Mouse (Mus musculus): ENCODE data around the gene Tmem251. TPM values are rescaled to one million over a fixed set of nuclear protein-coding genes. Genes with fewer than 3 reads are reported as not detected.

Gene Tmem251
- polyA plus RNA-seq, 1 experiment = 7.1 TPM

DNA sequence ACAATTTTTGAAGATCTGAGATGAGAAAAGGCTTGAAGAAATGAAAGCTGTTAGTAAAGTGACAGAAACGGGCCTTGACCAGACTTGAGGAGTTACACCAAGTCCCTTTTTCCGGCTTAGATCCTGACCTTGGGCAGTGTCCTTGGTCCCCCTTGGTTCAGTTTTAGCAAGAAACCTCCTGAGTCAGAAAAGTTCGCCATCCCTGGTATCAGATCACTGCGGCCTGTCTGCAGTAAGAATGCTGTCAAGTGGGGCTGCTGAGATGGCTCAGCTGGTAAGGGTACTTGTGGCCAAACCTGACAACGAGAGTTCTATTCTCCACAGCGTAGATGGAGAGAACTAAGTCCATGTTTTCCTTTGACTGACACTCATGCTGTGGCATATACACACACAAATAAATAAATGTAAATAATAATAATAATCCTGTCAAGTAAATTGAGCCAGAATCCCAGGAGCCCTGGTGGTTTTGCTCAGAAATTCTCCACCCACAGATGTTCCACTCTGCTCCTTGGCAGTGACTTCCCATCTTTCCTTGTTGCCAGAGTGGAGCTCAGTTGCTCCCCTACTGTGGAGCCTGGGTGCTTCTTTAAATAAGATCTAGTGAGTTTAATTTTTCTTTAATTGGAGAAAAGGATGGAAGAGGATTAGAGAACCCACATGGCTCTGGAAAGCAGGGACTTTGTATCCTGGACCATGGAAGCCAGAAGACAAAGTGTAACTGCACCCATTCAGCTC is 37.5 kb upstream of the Tmem251 start:
- no peak overlapping the region for H3K27ac ChIP-seq (ENCODE audit: control insufficient read depth, insufficient read depth, low read depth, low read length, poor library complexity)
- WGBS = 67% methylated on average over 6 of the region's 6 CpGs
- H3K4me3 ChIP-seq (replicated peaks; ENCODE audit: control insufficient read depth, low read depth, low read length) = no peak overlapping the region

DNA sequence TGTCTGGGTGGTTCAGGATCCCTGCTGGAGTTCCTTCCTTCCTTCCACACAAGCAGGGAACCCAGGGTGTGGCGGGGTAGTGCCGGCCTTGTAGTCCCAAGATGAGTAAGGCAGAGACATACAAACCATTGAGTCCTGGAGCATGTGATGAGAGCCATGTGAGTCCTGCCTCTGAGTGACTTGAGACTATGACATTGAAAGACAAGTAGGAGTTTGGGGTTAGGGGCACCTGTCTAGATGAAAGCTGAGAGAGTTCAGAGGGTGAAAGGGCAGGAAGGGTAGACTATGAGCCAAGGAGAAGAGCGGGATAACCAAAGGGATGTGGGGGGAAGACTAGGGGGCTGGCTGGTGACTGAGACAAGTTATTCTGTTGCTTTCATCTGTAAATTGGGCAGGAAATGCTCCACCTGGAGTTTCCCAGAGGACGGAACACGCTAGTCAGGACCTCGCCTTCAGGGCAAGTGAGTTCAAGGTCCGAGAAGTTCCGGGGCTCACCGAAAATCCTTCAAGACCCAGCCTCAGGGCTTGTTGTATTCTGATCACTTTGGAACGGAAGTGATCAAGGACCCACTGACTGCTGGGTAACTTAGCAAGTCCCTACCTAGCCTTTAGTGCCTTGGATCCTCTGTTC is 36.6 kb upstream of the Tmem251 start:
- no peak overlapping the region for H3K27ac ChIP-seq (ENCODE audit: control insufficient read depth, insufficient read depth, low read depth, low read length, poor library complexity)
- TF ChIP-seq POLR2A (IDR thresholded peaks at IDR 0.05; ENCODE audit: borderline replicate concordance, control insufficient read depth, low read depth, low read length) = no peak
- TF ChIP-seq CTCF (IDR thresholded peaks at IDR 0.05; ENCODE audit: control insufficient read depth, insufficient read depth, low read length) = no peak
- H3K4me3 ChIP-seq (replicated peaks; ENCODE audit: control insufficient read depth, low read depth, low read length) = no peak overlapping the region
- WGBS = 85% methylated on average over 10 of the region's 10 CpGs
- peaks cover 2% of the 10 kb centered on the region; the same call in 1 of the 2 replicates for H3K4me1 ChIP-seq (ENCODE audit: control insufficient read depth, insufficient read depth, low read length)

More for the DNA sequence above, 37.5 kb upstream of the Tmem251 start:
- H3K4me1 ChIP-seq (ENCODE audit: control insufficient read depth, insufficient read depth, low read length) = peaks cover 2% of the 10 kb centered on the region; the same call in 1 of the 2 replicates
- TF ChIP-seq CTCF (IDR thresholded peaks at IDR 0.05; ENCODE audit: control insufficient read depth, insufficient read depth, low read length) (no peak), POLR2A (IDR thresholded peaks at IDR 0.05; ENCODE audit: borderline replicate concordance, control insufficient read depth, low read depth, low read length) (no peak)

DNA sequence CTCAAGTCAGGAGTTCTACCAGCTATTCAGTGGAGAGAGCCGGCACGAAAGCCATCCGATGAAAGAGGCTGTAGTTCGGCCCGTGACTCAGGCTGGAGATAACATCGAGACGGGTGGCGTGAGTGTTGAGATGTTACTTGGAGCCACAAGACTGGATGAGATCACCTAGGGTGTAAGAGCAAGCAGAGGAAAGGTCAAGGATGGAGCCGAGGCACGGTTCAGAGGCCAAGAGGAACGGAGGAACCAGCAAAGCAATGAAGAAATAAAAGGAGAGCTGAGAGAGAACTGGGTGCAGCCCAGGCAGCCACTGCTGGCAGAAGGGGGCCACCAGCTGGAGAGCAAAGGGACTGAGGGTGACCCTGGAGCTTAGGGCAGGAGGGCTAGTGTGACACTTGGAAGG is 35.3 kb upstream of the Tmem251 start:
- Histone ChIP-seq H3K27ac (ENCODE audit: control insufficient read depth, insufficient read depth, low read depth, low read length, poor library complexity) (no peak overlapping the region), H3K4me1 (ENCODE audit: control insufficient read depth, insufficient read depth, low read length) (no peaks in the 10 kb centered on the region; the same call in 1 of the 2 replicates), H3K4me3 (replicated peaks; ENCODE audit: control insufficient read depth, low read depth, low read length) (no peak overlapping the region)
- TF ChIP-seq CTCF (IDR thresholded peaks at IDR 0.05; ENCODE audit: control insufficient read depth, insufficient read depth, low read length) (peak; percentile 36; the same call in 1 of the 2 replicates), POLR2A (IDR thresholded peaks at IDR 0.05; ENCODE audit: borderline replicate concordance, control insufficient read depth, low read depth, low read length) (no peak)
- WGBS = 67% methylated on average over 11 of the region's 11 CpGs

DNA sequence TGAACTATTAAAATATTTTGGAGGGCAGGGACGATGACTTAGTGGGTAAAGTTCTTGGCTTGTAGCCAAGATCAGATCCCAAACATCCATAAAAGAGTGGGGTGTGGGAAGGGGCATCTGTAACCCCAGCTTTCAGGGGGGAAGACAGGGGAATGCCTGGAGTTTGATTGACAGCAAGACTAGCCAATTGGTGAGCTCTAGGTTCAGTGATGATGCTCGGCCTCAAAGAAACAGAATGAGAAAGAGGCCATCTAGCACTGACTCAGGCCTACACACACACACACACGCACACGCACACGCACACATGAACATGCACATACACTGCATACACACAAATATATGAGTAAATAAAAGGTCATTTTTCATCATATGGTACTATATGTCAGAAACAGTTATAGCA is 33.7 kb upstream of the Tmem251 start:
- 88% methylated on average over 5 of the region's 5 CpGs for WGBS
- TF ChIP-seq CTCF (IDR thresholded peaks at IDR 0.05; ENCODE audit: control insufficient read depth, insufficient read depth, low read length) (no peak), POLR2A (IDR thresholded peaks at IDR 0.05; ENCODE audit: borderline replicate concordance, control insufficient read depth, low read depth, low read length) (no peak)
- Histone ChIP-seq H3K4me3 (replicated peaks; ENCODE audit: control insufficient read depth, low read depth, low read length) (no peak overlapping the region), H3K4me1 (ENCODE audit: control insufficient read depth, insufficient read depth, low read length) (peaks cover 3% of the 10 kb centered on the region; the same call in 1 of the 2 replicates), H3K27ac (ENCODE audit: control insufficient read depth, insufficient read depth, low read depth, low read length, poor library complexity) (no peak overlapping the region)

DNA sequence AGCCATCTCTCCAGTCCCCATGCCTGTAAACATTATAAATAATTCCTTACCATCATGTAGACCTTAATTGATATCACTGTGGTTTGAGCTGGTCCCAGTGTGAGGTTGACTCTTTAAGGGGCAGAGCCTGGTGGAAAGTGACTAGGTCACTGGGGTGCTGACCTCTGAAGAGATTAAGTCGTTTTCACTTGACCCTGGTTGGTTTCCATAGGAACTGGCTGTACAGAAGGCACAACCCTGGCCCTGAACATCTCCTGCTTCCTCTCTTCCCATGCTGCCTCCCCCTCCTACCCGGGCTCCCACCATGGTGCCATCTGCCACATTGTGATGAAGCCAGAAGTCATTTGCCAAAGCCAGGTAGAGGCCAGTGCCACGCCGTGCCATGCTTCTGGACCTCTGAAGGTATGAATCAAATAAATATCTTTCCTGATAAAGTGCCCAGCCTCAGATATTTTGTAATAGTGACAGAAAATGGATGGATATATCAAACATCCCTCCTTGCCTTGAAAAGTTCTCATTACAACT is 32.6 kb upstream of the Tmem251 start:
- Histone ChIP-seq H3K4me3 (replicated peaks; ENCODE audit: control insufficient read depth, low read depth, low read length) (no peak overlapping the region), H3K4me1 (ENCODE audit: control insufficient read depth, insufficient read depth, low read length) (peaks cover 3% of the 10 kb centered on the region; the same call in 1 of the 2 replicates), H3K27ac (ENCODE audit: control insufficient read depth, insufficient read depth, low read depth, low read length, poor library complexity) (no peak overlapping the region)
- WGBS = 75% methylated on average over 4 of the region's 4 CpGs
- TF ChIP-seq CTCF (IDR thresholded peaks at IDR 0.05; ENCODE audit: control insufficient read depth, insufficient read depth, low read length) (no peak), POLR2A (IDR thresholded peaks at IDR 0.05; ENCODE audit: borderline replicate concordance, control insufficient read depth, low read depth, low read length) (no peak)

DNA sequence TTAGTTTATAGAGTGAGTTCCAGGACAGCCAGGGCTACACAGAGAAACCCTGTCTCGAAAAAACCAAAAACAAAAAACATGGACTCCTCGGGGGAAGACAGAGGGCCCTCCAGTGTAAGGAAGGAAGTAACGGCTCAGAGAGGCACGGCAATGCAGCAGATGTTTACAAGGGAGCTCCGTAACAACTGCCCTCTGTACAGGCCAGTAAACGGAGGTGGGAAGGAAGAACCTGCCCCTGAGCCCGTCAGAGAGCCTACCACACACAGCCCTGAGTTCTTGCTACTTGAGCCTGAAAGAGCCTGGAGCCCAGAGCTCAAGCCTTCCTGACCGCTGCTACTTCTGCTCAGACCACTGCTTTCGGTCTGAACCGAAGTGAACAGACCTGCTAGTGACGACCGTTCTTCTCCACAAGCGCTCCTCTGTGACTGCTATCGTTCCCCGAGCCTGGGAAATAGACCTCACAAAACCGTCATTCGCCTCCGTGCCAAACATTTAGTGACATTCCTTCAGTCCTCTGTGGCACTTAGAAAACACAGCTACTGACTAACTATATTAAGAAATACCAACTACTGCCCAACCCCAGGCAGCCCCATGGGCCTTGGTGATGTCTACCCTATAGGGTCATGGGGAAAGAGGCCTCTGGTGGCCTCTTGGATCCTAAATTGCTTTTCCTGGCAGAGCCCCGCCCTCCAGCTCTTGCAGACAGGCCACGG is 30.3 kb upstream of the Tmem251 start:
- peak overlapping the region; percentile 90 for H3K27ac ChIP-seq (ENCODE audit: control insufficient read depth, insufficient read depth, low read depth, low read length, poor library complexity)
- H3K4me3 ChIP-seq (replicated peaks; ENCODE audit: control insufficient read depth, low read depth, low read length) = peak overlapping the region; percentile 45
- 22% methylated on average over 20 of the region's 20 CpGs for WGBS
- no peak for TF ChIP-seq CTCF (IDR thresholded peaks at IDR 0.05; ENCODE audit: control insufficient read depth, insufficient read depth, low read length)
- TF ChIP-seq POLR2A (IDR thresholded peaks at IDR 0.05; ENCODE audit: borderline replicate concordance, control insufficient read depth, low read depth, low read length) = no peak
- peaks cover 3% of the 10 kb centered on the region; the same call in 1 of the 2 replicates for H3K4me1 ChIP-seq (ENCODE audit: control insufficient read depth, insufficient read depth, low read length)

DNA sequence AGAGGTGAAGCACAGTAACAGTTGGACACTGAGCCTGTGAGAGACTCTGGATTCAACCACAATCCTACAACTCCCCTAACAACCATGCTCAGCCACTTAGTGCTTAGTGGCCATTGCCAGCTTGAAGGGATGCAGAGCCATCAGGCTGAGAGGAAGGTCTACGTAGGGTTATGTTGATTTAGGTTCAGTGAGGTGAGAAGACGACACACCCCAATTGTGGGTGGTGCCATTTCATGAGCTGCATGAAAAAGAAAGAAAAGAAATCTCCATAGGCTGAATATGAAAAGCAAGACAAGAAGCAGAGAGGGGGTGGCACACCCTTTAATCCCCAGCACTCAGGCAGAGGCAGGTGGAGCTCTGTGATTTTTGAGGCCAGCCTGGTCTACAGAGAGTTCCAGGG is 29.4 kb upstream of the Tmem251 start:
- WGBS = 63% methylated on average over 2 of the region's 2 CpGs
- TF ChIP-seq CTCF (IDR thresholded peaks at IDR 0.05; ENCODE audit: control insufficient read depth, insufficient read depth, low read length) = no peak
- TF ChIP-seq POLR2A (IDR thresholded peaks at IDR 0.05; ENCODE audit: borderline replicate concordance, control insufficient read depth, low read depth, low read length) = no peak
- H3K4me3 ChIP-seq (replicated peaks; ENCODE audit: control insufficient read depth, low read depth, low read length) = no peak overlapping the region
- H3K4me1 ChIP-seq (ENCODE audit: control insufficient read depth, insufficient read depth, low read length) = peaks cover 3% of the 10 kb centered on the region; the same call in 1 of the 2 replicates
- H3K27ac ChIP-seq (ENCODE audit: control insufficient read depth, insufficient read depth, low read depth, low read length, poor library complexity) = no peak overlapping the region
